Mouse (Mus musculus) kidney, adult 9 months (tissue): ENCODE measurements around the gene Aldh4a1.

Experiments used
- DNase-seq: peaks from one replicate; pipeline ENCODE4 v3.0.0; 2022

The Aldh4a1 gene

DNA sequence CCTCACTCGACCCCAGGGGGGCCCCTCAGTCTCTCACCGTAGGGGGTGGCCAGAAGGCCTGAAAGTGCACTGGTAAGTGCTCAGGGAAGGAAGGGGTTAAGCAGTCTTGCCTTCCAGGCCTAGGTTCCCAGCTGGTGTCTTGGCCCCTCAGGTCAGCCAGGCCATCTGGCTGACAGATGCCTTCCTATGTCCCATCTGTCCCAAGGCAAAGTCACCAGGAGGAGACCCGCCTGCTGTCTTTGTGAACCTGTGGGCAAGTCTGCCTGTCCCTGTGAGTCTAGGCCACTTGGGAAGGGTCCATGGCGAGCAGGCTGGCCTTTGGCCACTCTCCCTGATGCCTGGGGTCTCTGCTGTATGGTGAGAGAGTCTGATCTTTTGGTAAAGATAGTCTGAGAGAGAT, 32.2 kb upstream of the Aldh4a1 start:
- no peak for DNase-seq

DNA sequence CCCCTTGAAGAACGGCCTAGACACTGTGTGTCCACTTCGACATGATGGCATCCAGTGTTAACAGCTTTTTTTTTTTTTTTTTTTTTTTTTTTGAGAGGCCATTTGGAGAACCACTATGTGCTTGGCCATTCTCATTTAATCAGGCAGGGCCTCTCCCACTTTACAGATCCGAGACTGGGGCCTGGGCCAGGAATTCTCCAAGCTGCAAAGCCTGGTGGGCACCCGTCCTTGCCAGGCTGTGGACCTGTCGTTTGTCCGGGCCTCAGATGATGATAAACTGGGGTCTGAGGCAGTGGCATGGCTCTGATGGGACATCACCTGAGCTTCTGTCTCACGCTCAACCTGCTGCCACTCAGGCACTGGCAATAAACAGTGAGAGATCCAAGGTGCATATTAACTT, 29.8 kb upstream of the Aldh4a1 start:
- DNase-seq = no peak

DNA sequence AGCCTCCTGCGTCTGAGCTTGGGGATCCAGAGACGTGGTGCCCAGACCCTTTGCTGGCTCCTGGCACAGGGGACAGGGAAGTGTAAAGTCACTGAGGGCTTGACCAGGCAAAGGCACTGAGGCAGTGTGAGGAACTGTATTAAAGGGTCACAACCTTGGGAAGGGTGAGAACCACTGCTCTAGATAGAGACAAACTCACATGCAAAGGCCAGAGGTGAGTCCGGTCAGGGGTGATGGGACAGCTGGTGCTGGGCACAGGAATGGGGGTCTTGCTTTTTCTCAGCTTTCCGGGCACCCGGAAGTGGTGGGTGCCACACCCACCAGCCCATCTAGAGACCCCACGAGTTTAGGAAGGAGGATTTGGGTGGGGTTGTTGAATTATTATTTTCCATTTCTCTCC, 29.3 kb upstream of the Aldh4a1 start:
- no peak for DNase-seq

DNA sequence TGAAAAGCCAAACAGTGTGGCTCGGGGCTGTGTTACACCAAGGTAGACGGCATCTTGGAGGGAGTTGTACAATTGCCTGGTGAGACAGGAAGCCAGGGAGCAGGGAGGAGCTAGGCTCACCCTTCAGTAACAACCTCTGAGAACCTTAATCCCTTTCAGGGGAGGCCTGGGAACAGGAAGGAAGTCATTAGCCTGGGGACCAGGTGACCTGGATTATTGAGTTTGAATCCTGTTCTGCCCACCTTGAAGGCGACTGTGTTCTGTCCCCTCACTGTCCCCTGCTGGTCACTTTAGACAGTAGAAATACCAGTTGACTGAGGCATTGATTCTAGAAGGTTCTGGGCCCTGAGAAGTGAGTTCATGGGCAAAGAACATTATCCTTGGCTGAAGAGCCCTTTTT, 28.6 kb upstream of the Aldh4a1 start:
- peak; percentile 33 for DNase-seq

DNA sequence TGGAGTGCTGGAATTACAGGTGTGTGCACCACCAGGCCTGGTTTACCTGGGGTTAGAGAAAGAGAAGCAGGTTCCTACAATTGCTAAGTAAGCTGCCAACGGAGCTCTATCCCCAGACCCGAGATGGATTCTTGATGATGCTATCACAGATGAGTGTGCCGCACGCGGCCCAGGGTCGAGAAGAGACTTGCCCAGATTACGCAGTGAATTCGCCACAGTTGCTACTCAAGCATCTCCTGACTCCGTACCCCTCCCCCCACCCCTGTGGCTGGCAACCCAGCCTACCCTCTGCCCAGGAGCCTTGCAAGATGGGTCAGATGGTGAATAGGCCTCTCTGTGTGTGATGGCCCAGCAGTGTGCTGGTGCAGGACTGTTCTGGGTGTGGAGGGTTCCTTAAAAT, 26.0 kb upstream of the Aldh4a1 start:
- no peak for DNase-seq

DNA sequence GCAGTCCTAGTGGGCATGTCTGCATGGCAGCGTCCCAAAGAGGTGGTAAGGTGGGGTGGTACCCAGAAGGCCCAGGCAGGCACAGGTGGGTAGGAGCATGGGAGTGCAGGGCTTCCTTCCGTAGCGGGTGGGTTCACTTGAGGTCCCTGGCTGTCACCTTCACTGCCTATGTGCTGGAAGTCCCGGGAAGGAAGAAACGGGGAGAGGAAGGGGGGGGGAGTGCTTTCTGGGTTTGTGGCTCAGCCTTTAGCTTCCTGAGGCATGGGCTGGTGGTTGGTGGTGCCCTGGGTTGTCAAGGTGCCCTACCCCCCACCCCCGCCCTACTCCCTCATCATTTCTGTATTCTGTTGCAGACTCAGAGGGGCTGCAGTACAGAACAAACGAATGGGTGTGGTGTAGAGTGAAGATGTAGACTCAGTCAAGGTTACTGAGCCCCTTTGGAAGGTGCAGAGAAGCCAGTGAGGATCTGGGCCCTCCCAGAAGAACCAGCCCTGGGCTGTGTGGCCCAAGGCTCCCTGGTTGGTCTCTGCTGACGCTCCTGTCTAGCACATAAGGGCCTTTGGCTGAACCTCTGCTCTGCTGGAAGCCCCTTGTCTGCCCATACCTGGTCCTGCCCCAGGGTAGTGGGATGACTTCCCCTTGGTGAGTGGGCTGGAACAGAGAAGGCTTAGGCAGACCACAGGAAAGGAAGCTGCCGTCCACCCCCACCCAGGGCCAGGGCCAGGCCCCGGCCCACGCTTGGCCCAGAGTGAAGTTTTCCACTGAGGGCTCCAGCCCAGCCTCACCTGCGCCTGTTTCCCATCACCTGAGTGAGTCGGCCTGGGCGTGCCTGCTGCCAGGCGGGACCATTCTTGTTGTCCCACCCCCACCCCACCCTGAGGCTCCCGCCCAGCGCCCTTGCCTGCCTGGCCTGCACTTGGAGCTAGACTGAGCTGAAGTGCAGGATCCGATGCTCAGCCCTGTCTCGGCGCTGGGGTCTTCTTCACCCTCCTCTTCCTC, 25.1 kb upstream of the Aldh4a1 start:
- no peak for DNase-seq

DNA sequence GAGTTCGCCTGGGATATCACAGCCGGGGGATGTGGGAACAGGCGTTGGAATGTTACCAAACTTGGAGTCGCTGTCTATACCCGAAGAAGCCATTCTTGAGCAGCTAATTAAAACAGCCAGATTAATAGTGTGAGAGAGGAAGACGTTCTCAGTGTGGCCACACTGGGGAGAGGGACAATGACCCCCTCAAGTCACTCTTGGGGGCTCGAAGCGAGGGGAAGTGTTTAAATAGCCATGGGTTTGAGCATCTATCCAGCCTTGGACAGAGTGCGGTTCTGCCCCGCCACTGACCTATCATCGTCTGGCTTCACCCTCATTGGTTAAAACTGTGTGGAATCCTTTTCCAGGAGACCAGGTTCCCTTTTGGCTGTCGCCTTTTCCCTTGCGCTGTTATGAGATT, 24.3 kb upstream of the Aldh4a1 start:
- DNase-seq = no peak

DNA sequence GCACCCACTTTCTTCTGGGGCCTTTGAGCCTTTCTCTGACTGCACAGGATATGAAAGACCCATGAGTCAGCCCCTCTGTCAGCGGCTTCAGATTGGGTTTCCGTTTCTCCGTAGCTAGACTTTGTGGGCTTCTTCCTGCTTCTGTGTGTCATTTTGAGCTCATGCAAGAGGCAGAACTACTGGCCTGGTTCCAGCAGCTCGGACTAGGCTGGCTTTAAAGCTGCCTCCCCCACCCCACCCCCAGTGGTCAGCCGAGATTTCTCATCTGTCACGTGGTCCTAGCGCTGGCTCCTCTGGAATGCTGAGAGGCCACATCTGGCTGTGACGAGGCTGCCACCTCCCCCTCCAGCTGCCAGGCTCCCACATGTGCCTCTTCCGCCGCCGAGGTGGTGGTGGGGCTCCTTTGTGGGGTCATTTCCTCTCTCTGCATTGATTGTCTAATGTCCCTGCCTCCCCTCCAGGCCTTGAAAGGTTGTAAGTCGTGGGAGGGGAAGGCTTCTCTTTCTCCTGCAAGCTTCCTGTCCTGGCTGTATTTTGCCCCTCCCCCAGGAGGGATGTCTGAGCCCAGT, 23.6 kb upstream of the Aldh4a1 start:
- peak; percentile 90 for DNase-seq

DNA sequence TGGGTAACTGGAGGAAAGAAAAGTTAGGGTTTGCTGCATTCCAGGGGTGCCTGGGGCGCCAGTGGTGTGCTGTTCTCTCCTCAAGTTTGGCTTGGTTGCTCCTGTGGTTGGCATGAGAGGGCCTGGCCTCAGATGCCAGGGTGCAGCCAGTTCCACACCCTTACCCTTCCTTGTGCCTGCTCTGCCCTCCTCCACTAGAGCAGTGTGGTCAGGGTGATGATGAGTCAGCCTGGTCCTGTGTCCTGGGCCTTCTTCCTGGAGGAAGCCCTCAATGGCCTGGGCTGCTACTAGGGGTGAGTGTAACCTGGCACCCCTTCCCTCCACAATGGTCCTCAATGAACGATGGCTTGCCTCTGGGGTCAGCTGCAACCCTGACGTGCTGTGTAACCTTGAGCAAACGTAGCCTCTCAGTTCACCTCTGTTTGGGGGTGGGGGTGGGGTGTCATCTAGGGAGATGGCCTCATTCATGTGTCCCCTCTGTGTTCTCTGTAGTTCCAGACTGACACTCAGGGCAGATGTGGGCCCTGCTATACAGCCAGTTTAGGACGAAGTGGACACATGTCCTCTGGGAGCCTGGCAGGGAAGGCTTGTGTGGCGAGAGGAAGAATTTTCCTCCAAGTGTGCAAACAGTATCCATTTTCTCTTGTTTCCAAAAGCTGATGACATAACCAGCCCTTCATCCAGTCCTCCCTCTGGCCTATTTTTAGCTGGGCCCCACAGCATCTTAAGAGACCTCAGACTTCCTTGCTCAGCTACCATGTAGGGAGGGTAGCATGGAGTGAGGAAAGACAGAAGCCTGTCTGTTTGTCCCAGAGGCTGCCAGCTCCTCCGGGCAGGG, 20.9 kb upstream of the Aldh4a1 start:
- no peak for DNase-seq

DNA sequence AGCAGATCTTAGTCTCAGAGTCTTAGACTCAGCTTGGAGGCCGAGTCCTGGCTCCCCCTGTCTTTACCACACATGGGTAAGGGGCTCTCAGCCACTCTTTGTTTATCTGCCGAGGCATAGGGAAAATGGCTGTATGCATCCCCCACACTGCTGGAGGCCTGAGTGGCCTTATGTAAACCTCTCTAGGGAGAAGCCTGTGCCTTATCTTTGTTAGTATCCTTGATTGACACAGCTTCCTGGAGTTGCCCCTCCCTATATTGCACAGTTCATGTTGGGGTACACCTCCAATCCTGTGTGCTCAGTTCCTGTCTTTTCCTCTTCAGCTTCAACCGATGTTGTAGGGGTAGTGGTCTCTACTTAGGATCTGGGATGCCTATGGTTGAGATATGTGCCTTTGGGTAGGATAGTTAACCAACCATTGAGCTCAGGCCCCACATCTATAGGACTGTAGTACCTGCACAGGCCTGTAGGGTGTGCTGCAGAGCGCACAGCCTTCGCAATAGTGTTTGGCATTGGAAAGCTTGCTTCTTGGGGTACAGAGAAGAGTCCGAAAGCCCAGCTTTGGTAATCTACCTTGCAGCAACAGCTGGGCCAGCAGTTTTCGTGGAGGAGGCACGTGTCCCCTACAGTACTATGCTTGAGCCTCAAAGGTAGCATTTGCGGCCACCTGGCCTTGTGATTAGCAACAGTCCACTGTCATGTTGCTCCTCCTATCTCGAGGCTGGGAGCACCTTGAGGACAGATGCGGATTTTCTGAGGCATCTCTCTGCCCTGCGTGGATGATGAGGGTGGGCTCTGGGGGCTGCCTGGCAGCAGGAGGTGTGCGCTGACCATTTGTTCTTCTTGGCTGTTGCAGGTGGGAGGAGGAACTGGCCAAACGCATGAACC, 20.1 kb upstream of the Aldh4a1 start, which contains the start of gene Gm21969:
Gene Gm21969, plus strand, starts transcription at position 830 of the 888 bp plus-strand sequence.
- peak; percentile 68 for DNase-seq

DNA sequence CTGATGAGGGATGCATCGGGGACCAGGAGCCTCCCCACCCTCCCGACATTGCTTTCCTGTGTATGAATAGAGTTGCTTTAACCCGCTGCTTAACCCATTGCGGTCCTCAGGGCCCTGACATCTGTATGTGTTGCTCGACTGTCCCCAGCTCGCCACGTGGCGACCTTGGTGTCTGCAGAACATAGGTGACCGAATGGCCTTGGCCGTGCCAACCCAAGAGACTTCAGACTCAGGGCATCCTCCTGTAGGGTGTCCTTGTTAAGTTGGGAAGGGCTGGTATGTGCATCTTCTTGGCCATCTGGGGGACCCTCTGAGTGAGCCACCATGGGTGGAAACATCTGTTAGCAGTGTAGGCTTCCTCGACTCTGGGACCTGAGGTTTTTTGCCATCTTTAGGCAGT, 17.4 kb upstream of the Aldh4a1 start:
- DNase-seq = no peak

DNA sequence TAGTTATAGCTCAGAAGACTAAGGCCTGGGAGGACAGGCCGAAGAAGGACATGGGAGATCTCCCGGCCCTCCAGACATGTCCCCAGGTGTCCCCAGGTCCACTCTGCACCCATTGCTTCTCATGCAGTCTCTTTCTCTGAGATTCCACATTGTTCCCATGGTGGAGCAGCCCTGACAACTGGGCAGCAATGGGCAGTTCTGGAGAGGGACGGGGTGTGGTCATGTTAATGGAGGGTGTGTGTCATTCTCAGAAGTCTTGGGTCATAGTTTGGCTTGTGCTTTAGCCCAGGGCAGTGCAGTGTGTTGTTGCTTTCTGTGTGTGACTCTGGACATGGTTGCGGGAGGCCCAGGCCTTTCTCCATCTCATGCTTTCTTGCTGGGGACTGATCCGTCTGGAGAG, 15.9 kb upstream of the Aldh4a1 start:
- no peak for DNase-seq

DNA sequence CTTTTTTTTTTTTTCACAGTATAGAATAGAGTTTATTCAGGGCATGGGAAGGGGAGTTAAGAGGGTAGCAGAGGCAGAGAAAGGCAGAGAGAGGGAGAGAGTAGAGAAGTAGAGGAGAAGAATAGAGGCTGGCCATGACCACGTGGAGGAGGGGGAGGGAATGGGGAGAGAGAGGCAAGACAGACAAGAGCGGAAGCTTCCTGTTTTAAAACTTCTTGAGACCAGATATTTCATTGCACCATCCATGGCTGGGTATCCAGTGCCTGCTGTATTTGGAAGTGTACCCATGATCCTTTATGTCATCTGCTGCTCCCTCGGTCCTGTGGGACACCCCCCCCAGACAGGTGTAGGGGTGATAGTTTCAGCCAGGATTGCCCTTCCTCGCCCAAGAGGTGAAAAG, 13.7 kb upstream of the Aldh4a1 start:
- DNase-seq = no peak

DNA sequence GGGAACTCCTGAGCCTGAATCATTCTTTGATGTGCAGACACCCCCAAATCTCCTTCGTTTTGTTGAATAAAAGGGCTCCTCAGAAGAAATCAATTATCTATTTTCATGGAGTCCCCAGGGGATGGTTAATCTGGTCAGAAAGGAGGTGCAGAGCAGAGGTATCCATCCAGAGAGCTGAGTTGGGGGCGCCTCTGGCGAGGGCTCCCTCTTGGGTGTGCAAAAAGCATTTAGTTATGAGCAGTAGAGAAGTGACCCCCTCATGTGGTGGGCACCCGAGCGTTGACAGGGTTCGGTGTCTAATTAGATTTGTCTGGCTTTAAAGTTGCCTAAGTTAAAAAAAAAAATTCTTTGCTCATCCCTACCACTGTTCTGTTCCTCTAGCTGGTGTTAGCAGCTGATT, 11.7 kb upstream of the Aldh4a1 start:
- no peak for DNase-seq

DNA sequence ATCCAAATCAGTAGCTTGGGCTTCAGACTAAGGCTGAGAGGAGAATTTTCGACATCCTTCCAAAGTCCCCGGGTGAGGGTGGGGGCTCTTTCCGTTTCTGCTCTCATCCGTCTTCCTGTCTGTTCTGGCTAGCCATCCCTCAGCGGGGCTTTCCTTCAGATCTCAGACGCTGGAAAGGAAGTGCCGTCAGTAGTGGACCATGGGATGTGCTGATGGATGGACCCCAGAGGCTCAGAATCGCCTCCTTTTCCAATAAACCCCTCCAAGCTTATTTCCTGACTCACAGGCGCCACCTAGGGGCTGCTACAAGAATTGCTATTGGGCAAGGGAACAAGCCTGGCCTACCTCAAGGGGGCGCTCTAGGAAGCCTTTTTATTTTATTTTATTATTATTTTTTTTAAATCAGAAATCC, 11.1 kb upstream of the Aldh4a1 start:
- peak; percentile 81 for DNase-seq

DNA sequence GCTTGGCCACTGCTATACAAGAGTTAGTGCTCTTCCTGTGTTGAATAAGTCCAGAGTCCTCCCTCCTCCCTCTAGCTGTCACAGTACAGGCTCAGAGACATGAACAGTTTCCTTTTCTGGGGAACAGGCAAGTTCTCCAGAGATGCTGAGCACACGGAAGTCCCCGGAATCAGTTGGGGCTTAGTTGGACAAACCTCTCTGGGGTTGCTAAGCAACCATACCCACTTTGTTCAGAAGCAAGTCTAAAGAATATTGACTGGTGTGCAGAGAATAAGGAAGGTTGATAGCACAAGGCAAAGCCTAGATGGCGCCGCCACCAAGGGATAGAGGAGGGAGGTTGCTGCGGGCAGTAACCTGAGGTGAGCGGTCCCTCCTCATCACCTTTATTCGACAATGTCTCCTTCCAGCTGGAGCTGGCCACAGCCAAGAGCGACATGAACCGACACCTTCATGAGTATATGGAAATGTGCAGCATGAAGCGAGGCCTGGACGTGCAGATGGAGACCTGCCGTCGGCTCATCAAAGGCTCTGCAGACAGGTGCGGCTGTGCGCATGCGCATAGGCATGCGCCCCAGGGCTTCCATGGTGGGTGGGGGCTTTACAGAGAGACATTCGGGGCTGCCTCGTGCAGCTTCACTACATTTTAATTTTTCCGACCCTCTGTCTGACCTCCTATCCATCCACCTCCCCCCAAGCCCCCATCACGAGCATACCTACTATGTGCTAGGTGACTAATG, 8.0 kb upstream of the Aldh4a1 start:
- DNase-seq = no peak

DNA sequence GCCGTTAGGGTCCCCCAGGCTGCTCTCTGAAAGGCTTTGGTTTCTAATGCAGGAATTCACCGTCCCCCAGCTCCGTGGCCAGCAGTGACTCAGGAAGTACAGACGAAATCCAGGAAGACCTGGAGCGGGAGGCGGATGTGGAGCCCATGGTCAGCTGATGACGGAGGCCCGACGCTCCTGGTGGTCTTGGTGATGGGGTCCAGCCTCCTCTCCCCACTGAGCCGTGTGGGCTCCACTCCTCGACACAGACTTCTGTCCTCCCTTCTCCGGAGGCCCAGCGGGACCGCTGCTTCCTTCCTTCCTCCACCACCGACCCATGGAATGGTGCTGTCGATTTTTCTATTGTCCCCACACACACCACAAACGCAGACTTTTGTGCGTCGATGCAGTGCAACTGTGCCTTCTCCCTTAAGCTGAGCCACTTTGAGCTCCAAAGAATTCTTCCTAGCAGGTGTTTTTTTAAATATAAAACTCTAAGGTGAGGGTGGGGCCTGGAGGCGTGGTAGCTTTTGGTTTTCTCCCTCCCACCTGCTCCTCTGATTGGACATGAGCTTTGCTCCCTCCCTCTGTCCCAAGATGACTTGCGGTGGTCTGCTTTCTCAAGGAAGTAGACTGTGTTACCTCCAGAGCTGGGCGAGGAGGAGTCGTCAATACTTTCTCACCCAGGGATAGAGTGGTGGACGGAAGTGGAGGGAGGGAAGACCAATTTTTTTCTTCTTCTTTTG, 6.2 kb upstream of the Aldh4a1 start:
- DNase-seq = peak; percentile 77

DNA sequence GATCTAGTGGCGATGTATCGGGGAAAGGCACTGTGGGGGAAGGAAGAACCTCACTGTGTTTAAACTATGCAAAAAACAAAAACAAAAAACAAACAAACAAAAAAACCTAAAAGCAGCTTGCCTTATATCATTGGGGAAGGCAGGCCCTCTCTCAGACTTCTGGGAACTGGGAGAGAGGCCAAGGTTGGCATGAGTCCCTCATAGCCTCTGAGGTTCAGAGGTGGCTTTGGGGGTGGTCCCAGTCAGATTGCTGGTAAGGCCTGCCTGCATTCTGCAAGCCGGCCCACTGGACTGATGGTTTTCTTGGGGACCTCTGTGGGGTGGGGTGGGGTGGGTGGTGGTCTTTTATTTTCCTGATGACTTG, 5.7 kb upstream of the Aldh4a1 start:
- no peak for DNase-seq

DNA sequence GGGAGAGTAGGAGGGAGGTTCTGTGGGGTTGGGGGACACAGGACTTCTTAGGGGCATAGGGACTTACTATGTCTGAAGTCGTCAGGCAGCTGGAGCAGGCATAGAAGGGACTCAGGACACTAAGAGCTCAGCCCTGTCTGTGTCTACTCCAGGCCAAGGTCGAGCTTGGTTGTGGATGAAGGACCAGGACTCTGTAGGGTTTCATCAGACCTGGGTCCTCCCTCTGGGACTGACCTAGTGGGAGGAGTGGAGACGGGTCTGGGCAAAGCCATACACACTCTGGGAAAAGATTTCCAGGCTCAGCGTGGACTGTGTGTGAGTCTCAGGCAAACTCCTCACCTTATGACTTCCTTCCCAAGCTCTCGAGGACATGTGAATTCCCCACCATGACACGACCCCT, 2.9 kb upstream of the Aldh4a1 start:
- no peak for DNase-seq

DNA sequence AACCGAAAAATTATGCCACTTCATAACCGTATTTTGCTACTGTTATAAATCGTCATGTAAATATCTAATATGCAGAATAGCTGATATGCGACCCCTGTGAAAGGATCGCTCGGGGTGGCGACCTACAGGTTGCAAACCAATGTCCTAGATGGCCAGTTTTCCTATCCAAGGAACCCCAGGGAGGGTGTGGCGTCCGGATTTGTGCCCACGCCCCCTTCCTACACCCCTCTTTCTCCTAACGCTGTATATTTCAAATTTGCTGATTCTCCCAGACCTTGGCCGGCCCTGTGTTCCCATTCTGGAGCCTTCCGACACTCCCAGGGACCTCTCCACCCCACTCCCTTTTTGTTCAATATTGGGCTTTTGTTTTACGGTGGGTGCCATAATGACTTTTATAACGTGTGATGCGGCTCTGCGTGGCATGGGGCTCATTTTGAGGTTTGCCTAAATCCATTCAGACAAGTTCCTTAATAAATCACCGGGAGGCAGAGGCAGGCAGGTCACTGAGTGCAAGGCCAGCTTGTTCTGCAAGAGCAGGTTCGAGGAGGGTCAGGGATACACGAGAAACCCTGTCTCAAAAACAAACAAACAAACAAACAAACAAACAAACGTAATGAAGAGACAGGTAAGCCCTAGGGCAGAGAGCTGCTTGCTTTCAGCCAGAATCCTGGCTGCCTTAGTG, 909 bp downstream of the Aldh4a1 start:
- DNase-seq = peak; percentile 36

DNA sequence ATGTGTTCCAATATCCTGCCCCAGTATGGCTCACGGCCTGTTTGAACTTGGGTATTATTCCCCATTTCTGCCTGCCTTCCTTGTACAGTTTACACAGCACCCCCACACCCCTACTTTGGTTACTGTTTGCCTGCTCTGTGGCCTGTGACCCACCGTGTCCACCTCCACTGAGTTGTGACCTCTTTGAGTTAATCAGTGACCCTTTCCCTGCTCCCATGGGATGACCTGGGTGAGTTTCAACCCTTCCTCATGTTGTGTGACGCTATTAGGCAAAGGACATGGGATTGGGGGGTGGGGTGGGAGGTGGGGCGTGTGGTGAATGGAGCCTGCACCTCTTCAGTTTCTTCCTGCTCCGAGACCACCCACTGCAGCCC, 1.4 kb downstream of the Aldh4a1 start:
- peak; percentile 94 for DNase-seq
